Mouse (Mus musculus) embryo, embryonic 11 days (tissue): ENCODE data around the gene Sorbs1.

Source experiments
- DNase-seq: peaks from one replicate; pipeline ENCODE4 v3.0.0-alpha.2; 2015

The Sorbs1 gene

GRCm38 (mm10) chr19:40435797-40436196 is 77.8 kb downstream of the Sorbs1 start:
- no peak for DNase-seq

GRCm38 (mm10) chr19:40435045-40435444 is 78.5 kb downstream of the Sorbs1 start:
- no peak for DNase-seq

- peak; percentile 44 for DNase-seq
These were observed 79.3 kb downstream of the Sorbs1 start for GRCm38 (mm10) chr19:40434042-40434869.

GRCm38 (mm10) chr19:40433316-40433912 is 80.2 kb downstream of the Sorbs1 start:
- no peak for DNase-seq

- DNase-seq = no peak
These were observed 81.6 kb downstream of the Sorbs1 start for GRCm38 (mm10) chr19:40431969-40432368.

GRCm38 (mm10) chr19:40429572-40429971 is 84.0 kb downstream of the Sorbs1 start:
- DNase-seq = no peak

GRCm38 (mm10) chr19:40429169-40429568 is 84.4 kb downstream of the Sorbs1 start:
- DNase-seq = no peak

- DNase-seq = no peak
These were observed 87.2 kb downstream of the Sorbs1 start for GRCm38 (mm10) chr19:40426103-40426960.

- peak; percentile 36 for DNase-seq
These were observed 88.3 kb downstream of the Sorbs1 start for GRCm38 (mm10) chr19:40425326-40425725.

GRCm38 (mm10) chr19:40421037-40421436 is 92.5 kb downstream of the Sorbs1 start:
- DNase-seq = no peak

- no peak for DNase-seq
These were observed 94.3 kb downstream of the Sorbs1 start for GRCm38 (mm10) chr19:40419315-40419714.

- no peak for DNase-seq
These were observed 96.3 kb downstream of the Sorbs1 start for GRCm38 (mm10) chr19:40417155-40417821.

- no peak for DNase-seq
These were observed 97.9 kb downstream of the Sorbs1 start for GRCm38 (mm10) chr19:40415725-40416124.

GRCm38 (mm10) chr19:40414798-40415475 is 98.6 kb downstream of the Sorbs1 start:
- DNase-seq = peak; percentile 74

GRCm38 (mm10) chr19:40414386-40414785 is 99.2 kb downstream of the Sorbs1 start:
- DNase-seq = no peak

GRCm38 (mm10) chr19:40411379-40411813 is 102.2 kb downstream of the Sorbs1 start:
- no peak for DNase-seq

- no peak for DNase-seq
These were observed 103.1 kb downstream of the Sorbs1 start for GRCm38 (mm10) chr19:40410511-40410910.

GRCm38 (mm10) chr19:40410109-40410508 is 103.5 kb downstream of the Sorbs1 start:
- no peak for DNase-seq

GRCm38 (mm10) chr19:40409500-40410035 is 104.0 kb downstream of the Sorbs1 start:
- no peak for DNase-seq

GRCm38 (mm10) chr19:40407186-40407585 is 106.4 kb downstream of the Sorbs1 start:
- DNase-seq = no peak

GRCm38 (mm10) chr19:40406661-40407060 is 106.9 kb downstream of the Sorbs1 start:
- DNase-seq = no peak

GRCm38 (mm10) chr19:40405808-40406207 is 107.8 kb downstream of the Sorbs1 start:
- no peak for DNase-seq
